Mouse (Mus musculus): ENCODE results near the gene Ppp1cc. TPM values are rescaled to one million over a fixed set of nuclear protein-coding genes. Genes with fewer than 3 reads are reported as not detected.
A peak's percentile ranks its signal among the peaks of the same experiment; 100 is the strongest.
"Not testable (repeated sequence)": the region's sequence is repeated elsewhere in the genome, so short reads cannot be mapped to it uniquely, and the experiment has no call there.

Gene Ppp1cc
- total RNA-seq, 2 experiments from 2014 or later = 134 to 152 TPM

GRCm38 (mm10) chr5:122163194-122163593 is 5.1 kb downstream of the Ppp1cc start:
- no peak for DNase-seq (ENCODE audit: low spot score in 2 of 2)

GRCm38 (mm10) chr5:122164011-122164410 is 5.9 kb downstream of the Ppp1cc start:
- DNase-seq (ENCODE audit: low spot score in 2 of 2) = no peak

- peak in 1 of 2 experiments; percentile 49 for DNase-seq (ENCODE audit: low spot score in 2 of 2)
Measured at GRCm38 (mm10) chr5:122165233-122165915, 7.3 kb downstream of the Ppp1cc start.

GRCm38 (mm10) chr5:122166636-122167161 is 8.6 kb downstream of the Ppp1cc start:
- no peak for DNase-seq (ENCODE audit: low spot score in 2 of 2)

GRCm38 (mm10) chr5:122168344-122169069 is 10.4 kb downstream of the Ppp1cc start:
- DNase-seq (ENCODE audit: low spot score in 2 of 2) = no peak

- no peak for DNase-seq (ENCODE audit: low spot score in 2 of 2)
Measured at GRCm38 (mm10) chr5:122171058-122171457, 13.0 kb downstream of the Ppp1cc start.

- DNase-seq (ENCODE audit: low spot score in 2 of 2) = no peak
Measured at GRCm38 (mm10) chr5:122175402-122175801, 17.3 kb downstream of the Ppp1cc start.

- DNase-seq (ENCODE audit: low spot score in 2 of 2) = no peak
Measured at GRCm38 (mm10) chr5:122175961-122176360, 17.9 kb downstream of the Ppp1cc start.

GRCm38 (mm10) chr5:122176398-122176797 is 18.3 kb downstream of the Ppp1cc start:
- peak in 1 of 2 experiments; percentile 69 for DNase-seq (ENCODE audit: low spot score in 2 of 2)

GRCm38 (mm10) chr5:122179665-122180064 is 21.6 kb downstream of the Ppp1cc start:
- DNase-seq (ENCODE audit: low spot score in 2 of 2) = no peak

GRCm38 (mm10) chr5:122184283-122184806 is 26.3 kb downstream of the Ppp1cc start:
- no peak for DNase-seq (ENCODE audit: low spot score in 2 of 2)

- DNase-seq (ENCODE audit: low spot score in 2 of 2) = not testable (repeated sequence)
Measured at GRCm38 (mm10) chr5:122184858-122185257, 26.8 kb downstream of the Ppp1cc start.

- no peak for DNase-seq (ENCODE audit: low spot score in 2 of 2)
Measured at GRCm38 (mm10) chr5:122189115-122189514, 31.0 kb downstream of the Ppp1cc start.

- DNase-seq (ENCODE audit: low spot score in 2 of 2) = no peak
Measured at GRCm38 (mm10) chr5:122190465-122190864, 32.4 kb downstream of the Ppp1cc start.

GRCm38 (mm10) chr5:122191269-122192063 is 33.4 kb downstream of the Ppp1cc start:
- DNase-seq (ENCODE audit: low spot score in 2 of 2) = no peak

GRCm38 (mm10) chr5:122192347-122192746 is 34.3 kb downstream of the Ppp1cc start:
- DNase-seq (ENCODE audit: low spot score in 2 of 2) = no peak

GRCm38 (mm10) chr5:122200872-122201271 is 42.8 kb downstream of the Ppp1cc start:
- DNase-seq (ENCODE audit: low spot score in 2 of 2) = no peak

GRCm38 (mm10) chr5:122201904-122202303 is 43.8 kb downstream of the Ppp1cc start:
- DNase-seq (ENCODE audit: low spot score in 2 of 2) = no peak

GRCm38 (mm10) chr5:122204180-122204579 is 46.1 kb downstream of the Ppp1cc start:
- DNase-seq (ENCODE audit: low spot score in 2 of 2) = no peak

GRCm38 (mm10) chr5:122206475-122206874 is 48.4 kb downstream of the Ppp1cc start, which contains the start of gene Hvcn1:
Hvcn1 (plus strand) TSS chr5:122206804.
- DNase-seq (ENCODE audit: low spot score in 2 of 2) = no peak

GRCm38 (mm10) chr5:122208909-122209308 is 50.8 kb downstream of the Ppp1cc start:
- DNase-seq (ENCODE audit: low spot score in 2 of 2) = no peak
